Mouse (Mus musculus): ENCODE measurements around the gene Msi2. TPM values are rescaled to one million over a fixed set of nuclear protein-coding genes. Genes with fewer than 3 reads are reported as not detected.

The Msi2 gene
- polyA plus RNA-seq, 1 experiment = 69.3 TPM

- H3K36me3 ChIP-seq (ENCODE audit: control insufficient read depth, insufficient read depth, low read length) = no peaks in the 10 kb centered on the region
- H3K27me3 ChIP-seq (ENCODE audit: control insufficient read depth, insufficient read depth, low read length) = no peaks in the 10 kb centered on the region
- no peaks in the 10 kb centered on the region for H3K4me1 ChIP-seq (ENCODE audit: control insufficient read depth, insufficient read depth, low read length)
- TF ChIP-seq POLR2A (IDR thresholded peaks at IDR 0.05; ENCODE audit: control insufficient read depth, low read depth, low read length) (no peak), CTCF (IDR thresholded peaks at IDR 0.05; ENCODE audit: control insufficient read depth, insufficient read depth, insufficient replicate concordance, low read depth, low read length) (no peak)
- H3K27ac ChIP-seq (ENCODE audit: control insufficient read depth, insufficient read depth, low read depth, low read length) = no peak overlapping the region
- no peak overlapping the region for H3K4me3 ChIP-seq (ENCODE audit: control insufficient read depth, low read depth, low read length)
These were observed 263.2 kb downstream of the Msi2 start for GRCm38 (mm10) chr11:88454867-88455806.

- Histone ChIP-seq H3K27me3 (ENCODE audit: control insufficient read depth, insufficient read depth, low read length) (no peaks in the 10 kb centered on the region), H3K4me3 (ENCODE audit: control insufficient read depth, low read depth, low read length) (no peak overlapping the region), H3K27ac (ENCODE audit: control insufficient read depth, insufficient read depth, low read depth, low read length) (no peak overlapping the region), H3K36me3 (ENCODE audit: control insufficient read depth, insufficient read depth, low read length) (no peaks in the 10 kb centered on the region), H3K4me1 (ENCODE audit: control insufficient read depth, insufficient read depth, low read length) (no peaks in the 10 kb centered on the region)
- TF ChIP-seq CTCF (IDR thresholded peaks at IDR 0.05; ENCODE audit: control insufficient read depth, insufficient read depth, insufficient replicate concordance, low read depth, low read length) = no peak
- TF ChIP-seq POLR2A (IDR thresholded peaks at IDR 0.05; ENCODE audit: control insufficient read depth, low read depth, low read length) = no peak
These were observed 269.1 kb downstream of the Msi2 start for GRCm38 (mm10) chr11:88449180-88449579.

GRCm38 (mm10) chr11:88448571-88448970, 269.7 kb downstream of the Msi2 start:
- H3K4me3 ChIP-seq (ENCODE audit: control insufficient read depth, low read depth, low read length) = no peak overlapping the region

GRCm38 (mm10) chr11:88447350-88447749, 271.0 kb downstream of the Msi2 start:
- Histone ChIP-seq H3K4me3 (ENCODE audit: control insufficient read depth, low read depth, low read length) (no peak overlapping the region), H3K36me3 (ENCODE audit: control insufficient read depth, insufficient read depth, low read length) (no peaks in the 10 kb centered on the region), H3K27me3 (ENCODE audit: control insufficient read depth, insufficient read depth, low read length) (no peaks in the 10 kb centered on the region), H3K27ac (ENCODE audit: control insufficient read depth, insufficient read depth, low read depth, low read length) (no peak overlapping the region), H3K4me1 (ENCODE audit: control insufficient read depth, insufficient read depth, low read length) (no peaks in the 10 kb centered on the region)
- TF ChIP-seq CTCF (IDR thresholded peaks at IDR 0.05; ENCODE audit: control insufficient read depth, insufficient read depth, insufficient replicate concordance, low read depth, low read length) (no peak), POLR2A (IDR thresholded peaks at IDR 0.05; ENCODE audit: control insufficient read depth, low read depth, low read length) (no peak)

More at GRCm38 (mm10) chr11:88448571-88448970, 269.7 kb downstream of the Msi2 start:
- Histone ChIP-seq H3K27me3 (ENCODE audit: control insufficient read depth, insufficient read depth, low read length) (no peaks in the 10 kb centered on the region), H3K36me3 (ENCODE audit: control insufficient read depth, insufficient read depth, low read length) (no peaks in the 10 kb centered on the region), H3K27ac (ENCODE audit: control insufficient read depth, insufficient read depth, low read depth, low read length) (no peak overlapping the region), H3K4me1 (ENCODE audit: control insufficient read depth, insufficient read depth, low read length) (no peaks in the 10 kb centered on the region)
- TF ChIP-seq CTCF (IDR thresholded peaks at IDR 0.05; ENCODE audit: control insufficient read depth, insufficient read depth, insufficient replicate concordance, low read depth, low read length) = no peak
- no peak for TF ChIP-seq POLR2A (IDR thresholded peaks at IDR 0.05; ENCODE audit: control insufficient read depth, low read depth, low read length)

- H3K4me1 ChIP-seq (ENCODE audit: control insufficient read depth, insufficient read depth, low read length) = no peaks in the 10 kb centered on the region
- H3K4me3 ChIP-seq (ENCODE audit: control insufficient read depth, low read depth, low read length) = no peak overlapping the region
- TF ChIP-seq CTCF (IDR thresholded peaks at IDR 0.05; ENCODE audit: control insufficient read depth, insufficient read depth, insufficient replicate concordance, low read depth, low read length) (no peak), POLR2A (IDR thresholded peaks at IDR 0.05; ENCODE audit: control insufficient read depth, low read depth, low read length) (no peak)
- no peaks in the 10 kb centered on the region for H3K27me3 ChIP-seq (ENCODE audit: control insufficient read depth, insufficient read depth, low read length)
- H3K27ac ChIP-seq (ENCODE audit: control insufficient read depth, insufficient read depth, low read depth, low read length) = no peak overlapping the region
- no peaks in the 10 kb centered on the region for H3K36me3 ChIP-seq (ENCODE audit: control insufficient read depth, insufficient read depth, low read length)
These were observed 274.4 kb downstream of the Msi2 start for GRCm38 (mm10) chr11:88443905-88444304.

GRCm38 (mm10) chr11:88443291-88443690, 275.0 kb downstream of the Msi2 start:
- H3K27me3 ChIP-seq (ENCODE audit: control insufficient read depth, insufficient read depth, low read length) = no peaks in the 10 kb centered on the region
- no peak overlapping the region for H3K4me3 ChIP-seq (ENCODE audit: control insufficient read depth, low read depth, low read length)
- no peak overlapping the region for H3K27ac ChIP-seq (ENCODE audit: control insufficient read depth, insufficient read depth, low read depth, low read length)
- no peaks in the 10 kb centered on the region for H3K4me1 ChIP-seq (ENCODE audit: control insufficient read depth, insufficient read depth, low read length)
- no peaks in the 10 kb centered on the region for H3K36me3 ChIP-seq (ENCODE audit: control insufficient read depth, insufficient read depth, low read length)
- no peak for TF ChIP-seq POLR2A (IDR thresholded peaks at IDR 0.05; ENCODE audit: control insufficient read depth, low read depth, low read length)
- TF ChIP-seq CTCF (IDR thresholded peaks at IDR 0.05; ENCODE audit: control insufficient read depth, insufficient read depth, insufficient replicate concordance, low read depth, low read length) = no peak

GRCm38 (mm10) chr11:88441871-88442740, 276.2 kb downstream of the Msi2 start:
- H3K27me3 ChIP-seq (ENCODE audit: control insufficient read depth, insufficient read depth, low read length) = no peaks in the 10 kb centered on the region
- H3K4me3 ChIP-seq (ENCODE audit: control insufficient read depth, low read depth, low read length) = no peak overlapping the region
- H3K4me1 ChIP-seq (ENCODE audit: control insufficient read depth, insufficient read depth, low read length) = no peaks in the 10 kb centered on the region
- no peaks in the 10 kb centered on the region for H3K36me3 ChIP-seq (ENCODE audit: control insufficient read depth, insufficient read depth, low read length)
- TF ChIP-seq CTCF (IDR thresholded peaks at IDR 0.05; ENCODE audit: control insufficient read depth, insufficient read depth, insufficient replicate concordance, low read depth, low read length) (no peak), POLR2A (IDR thresholded peaks at IDR 0.05; ENCODE audit: control insufficient read depth, low read depth, low read length) (no peak)
- H3K27ac ChIP-seq (ENCODE audit: control insufficient read depth, insufficient read depth, low read depth, low read length) = no peak overlapping the region
